Mouse (Mus musculus) embryo, embryonic 11 days (tissue): ENCODE measurements at regions not wholly inside any gene's neighbourhood (a gene's known extent, or its start where the extent isn't known, plus 50 kb on each side); places are given as distances from the start of the nearest gene placed in this dataset.

Source experiments
- DNase-seq: peaks from one replicate; pipeline ENCODE4 v3.0.0-alpha.2; 2015

GRCm38 (mm10) chr16:5370496-5370895 lies 114.7 kb upstream of the Eef2kmt start:
- DNase-seq: no peak

- DNase-seq: peak; percentile 35
Measured at GRCm38 (mm10) chr16:5368897-5369558, 113.2 kb upstream of the Eef2kmt start.

GRCm38 (mm10) chr16:5368357-5368756 lies 112.6 kb upstream of the Eef2kmt start:
- DNase-seq: no peak

GRCm38 (mm10) chr16:5367581-5368119 lies 111.9 kb upstream of the Eef2kmt start:
- DNase-seq: no peak

GRCm38 (mm10) chr16:5366021-5366420 lies 110.2 kb upstream of the Eef2kmt start:
- DNase-seq: no peak

- no peak for DNase-seq
Measured at GRCm38 (mm10) chr16:5363007-5363570, 107.3 kb upstream of the Eef2kmt start.

GRCm38 (mm10) chr16:5359193-5359592 lies 103.4 kb upstream of the Eef2kmt start:
- no peak for DNase-seq

- no peak for DNase-seq
Measured at GRCm38 (mm10) chr16:5353881-5354280, 98.1 kb upstream of the Eef2kmt start.

GRCm38 (mm10) chr16:5351890-5352571 lies 96.2 kb upstream of the Eef2kmt start:
- DNase-seq: peak; percentile 79

- DNase-seq: no peak
Measured at GRCm38 (mm10) chr16:5347151-5347550, 91.4 kb upstream of the Eef2kmt start.

- DNase-seq: no peak
Measured at GRCm38 (mm10) chr16:5342326-5342725, 86.5 kb upstream of the Eef2kmt start.

- no peak for DNase-seq
Measured at GRCm38 (mm10) chr16:5316271-5316670, 60.5 kb upstream of the Eef2kmt start.

GRCm38 (mm10) chr16:5313261-5313660 lies 57.5 kb upstream of the Eef2kmt start:
- DNase-seq: no peak

- no peak for DNase-seq
Measured at GRCm38 (mm10) chr16:5311456-5311855, 55.7 kb upstream of the Eef2kmt start.

GRCm38 (mm10) chr16:5310736-5311135 lies 55.0 kb upstream of the Eef2kmt start:
- DNase-seq: no peak

GRCm38 (mm10) chr16:5307761-5308160 lies 52.0 kb upstream of the Eef2kmt start:
- no peak for DNase-seq

GRCm38 (mm10) chr16:5307249-5307605 lies 51.4 kb upstream of the Eef2kmt start:
- DNase-seq: no peak

- peak; percentile 87 for DNase-seq
Measured at GRCm38 (mm10) chr16:5306588-5307248, 50.9 kb upstream of the Eef2kmt start.
